Mouse (Mus musculus) spleen, postnatal 4 days (tissue): Measurements from ENCODE around the gene Ccdc181.

Source experiments
- DNase-seq, 2 experiments: peaks; one replicate each; pipeline ENCODE4 v3.0.0; 2022; ENCODE audit warnings: low spot score in 2 of 2

The Ccdc181 gene

GRCm38 (mm10) chr1:164287406-164287805 is 12.0 kb downstream of the Ccdc181 start:
- DNase-seq, result no peak

- DNase-seq, result no peak
These were observed 16.7 kb downstream of the Ccdc181 start for GRCm38 (mm10) chr1:164292040-164292439.

GRCm38 (mm10) chr1:164294071-164294470 is 18.7 kb downstream of the Ccdc181 start:
- no peak for DNase-seq

GRCm38 (mm10) chr1:164296473-164296872 is 21.1 kb downstream of the Ccdc181 start:
- DNase-seq, result no peak

- DNase-seq, result no peak
These were observed 26.6 kb downstream of the Ccdc181 start for GRCm38 (mm10) chr1:164301949-164302348.

GRCm38 (mm10) chr1:164303821-164304220 is 28.4 kb downstream of the Ccdc181 start, which contains the start of gene Nme7:
Nme7 (plus strand) TSS chr1:164304121.
- no peak for DNase-seq

GRCm38 (mm10) chr1:164307124-164307751 is 31.9 kb downstream of the Ccdc181 start, which contains the start of gene Blzf1:
Blzf1 (minus strand) TSS chr1:164307489.
- DNase-seq, result peak; percentile 97 to 98

GRCm38 (mm10) chr1:164307922-164308321 is 32.5 kb downstream of the Ccdc181 start:
- DNase-seq, result no peak

GRCm38 (mm10) chr1:164314085-164314484 is 38.7 kb downstream of the Ccdc181 start:
- DNase-seq, result no peak

- DNase-seq, result peak; percentile 55 to 81
These were observed 39.9 kb downstream of the Ccdc181 start for GRCm38 (mm10) chr1:164315266-164315665.

- peak; percentile 70 to 90 for DNase-seq
These were observed 41.3 kb downstream of the Ccdc181 start for GRCm38 (mm10) chr1:164316697-164317096.

GRCm38 (mm10) chr1:164317261-164317660 is 41.9 kb downstream of the Ccdc181 start:
- no peak for DNase-seq

GRCm38 (mm10) chr1:164318474-164318873 is 43.1 kb downstream of the Ccdc181 start:
- DNase-seq, result no peak

- no peak for DNase-seq
These were observed 44.3 kb downstream of the Ccdc181 start for GRCm38 (mm10) chr1:164319542-164320140.

GRCm38 (mm10) chr1:164320731-164321130 is 45.3 kb downstream of the Ccdc181 start:
- DNase-seq, result no peak

- no peak for DNase-seq
These were observed 46.0 kb downstream of the Ccdc181 start for GRCm38 (mm10) chr1:164321408-164321807.

- DNase-seq, result no peak
These were observed 47.7 kb downstream of the Ccdc181 start for GRCm38 (mm10) chr1:164322987-164323650.

GRCm38 (mm10) chr1:164324221-164324620 is 48.8 kb downstream of the Ccdc181 start:
- no peak for DNase-seq

GRCm38 (mm10) chr1:164324878-164325277 is 49.5 kb downstream of the Ccdc181 start:
- no peak for DNase-seq

GRCm38 (mm10) chr1:164326600-164327155 is 51.3 kb downstream of the Ccdc181 start:
- DNase-seq, result no peak

- no peak for DNase-seq
These were observed 52.4 kb downstream of the Ccdc181 start for GRCm38 (mm10) chr1:164327764-164328163.

GRCm38 (mm10) chr1:164332559-164332958 is 57.2 kb downstream of the Ccdc181 start:
- DNase-seq, result no peak

- no peak for DNase-seq
These were observed 60.0 kb downstream of the Ccdc181 start for GRCm38 (mm10) chr1:164335435-164335834.
